Mouse (Mus musculus): Measurements from ENCODE around the gene Gm37240. TPM values are rescaled to one million over a fixed set of nuclear protein-coding genes. Genes with fewer than 3 reads are reported as not detected.

Gene Gm37240
- polyA plus RNA-seq, 1 experiment from 2014 or later, result 13.4 TPM

DNA sequence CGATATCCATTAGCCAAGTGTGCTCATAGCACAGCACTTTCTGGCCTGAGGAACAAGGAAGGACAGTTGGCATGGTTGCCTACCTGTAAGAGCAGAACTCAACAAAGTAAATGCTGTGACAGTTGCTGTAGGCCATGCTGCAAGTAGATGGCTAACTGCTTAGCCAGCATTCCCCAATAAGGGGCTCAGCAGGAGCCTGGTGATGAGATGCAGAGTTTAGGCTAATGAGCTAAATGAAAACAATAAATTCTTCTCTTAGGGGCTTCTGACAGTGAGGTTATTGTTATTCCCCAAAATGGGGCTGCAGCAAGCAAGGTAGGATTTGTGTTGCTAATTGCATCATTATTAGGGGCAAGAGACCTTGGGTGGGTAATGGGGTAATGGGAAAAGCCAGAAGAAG, 283.5 kb downstream of the Gm37240 start:
- no peak overlapping the region for H3K27ac ChIP-seq (replicated peaks; ENCODE audit: low read depth, low read length)
- H3K9me3 ChIP-seq (ENCODE audit: control insufficient read depth, low read length), result no peaks in the 10 kb centered on the region
- H3K27me3 ChIP-seq (replicated peaks; ENCODE audit: control insufficient read depth, insufficient read depth, low read length), result no peaks in the 10 kb centered on the region
- no peak for DNase-seq (ENCODE audit: low spot score)
- H3K4me1 ChIP-seq (ENCODE audit: control insufficient read depth, insufficient read depth, low read length), result no peaks in the 10 kb centered on the region
- H3K9ac ChIP-seq (ENCODE audit: low read depth, low read length), result no peak overlapping the region
- no peak overlapping the region for H3K4me3 ChIP-seq (ENCODE audit: low read depth, low read length)
- WGBS, result 89% methylated on average over 1 of the region's 1 CpGs
- ATAC-seq (ENCODE audit: low read depth), result no peak
- no peak overlapping the region for H3K4me2 ChIP-seq (ENCODE audit: low read depth, low read length)
- peaks cover 3% of the 10 kb centered on the region; the same call in 1 of the 2 replicates for H3K36me3 ChIP-seq (ENCODE audit: control insufficient read depth, insufficient read depth, low read length)

DNA sequence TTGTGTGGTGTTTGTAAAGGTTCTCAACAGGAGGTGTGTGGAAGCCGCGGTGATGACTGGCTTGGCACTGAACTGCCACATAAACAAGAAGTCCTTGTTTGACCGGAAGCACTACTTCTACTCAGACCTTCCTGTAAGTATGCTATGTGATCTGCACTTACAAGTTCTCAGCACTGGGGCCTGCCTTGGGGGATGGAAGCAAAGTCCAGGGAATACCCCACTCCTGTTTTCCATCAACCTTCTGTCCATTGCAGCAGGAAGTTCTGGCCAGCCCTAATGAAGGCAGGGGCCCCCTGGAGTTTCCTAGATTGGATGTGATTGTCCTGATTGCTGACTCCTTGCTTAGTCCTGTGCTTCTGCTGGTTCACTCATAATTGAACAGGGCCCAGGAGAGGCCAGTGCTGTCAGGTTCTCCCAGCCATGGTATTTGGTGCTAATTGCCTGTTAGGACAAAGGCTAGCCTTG, 285.4 kb downstream of the Gm37240 start:
- Histone ChIP-seq H3K9me3 (ENCODE audit: control insufficient read depth, low read length) (no peaks in the 10 kb centered on the region), H3K27me3 (replicated peaks; ENCODE audit: control insufficient read depth, insufficient read depth, low read length) (no peaks in the 10 kb centered on the region), H3K4me2 (ENCODE audit: low read depth, low read length) (no peak overlapping the region), H3K4me1 (ENCODE audit: control insufficient read depth, insufficient read depth, low read length) (no peaks in the 10 kb centered on the region), H3K9ac (ENCODE audit: low read depth, low read length) (no peak overlapping the region), H3K36me3 (ENCODE audit: control insufficient read depth, insufficient read depth, low read length) (peaks cover 1% of the 10 kb centered on the region; the same call in 1 of the 2 replicates), H3K27ac (replicated peaks; ENCODE audit: low read depth, low read length) (no peak overlapping the region), H3K4me3 (ENCODE audit: low read depth, low read length) (no peak overlapping the region)
- peak; percentile 82; the same call in 1 of the 2 replicates for ATAC-seq (ENCODE audit: low read depth)
- WGBS, result 26% methylated on average over 3 of the region's 3 CpGs
- DNase-seq (ENCODE audit: low spot score), result peak; percentile 36

DNA sequence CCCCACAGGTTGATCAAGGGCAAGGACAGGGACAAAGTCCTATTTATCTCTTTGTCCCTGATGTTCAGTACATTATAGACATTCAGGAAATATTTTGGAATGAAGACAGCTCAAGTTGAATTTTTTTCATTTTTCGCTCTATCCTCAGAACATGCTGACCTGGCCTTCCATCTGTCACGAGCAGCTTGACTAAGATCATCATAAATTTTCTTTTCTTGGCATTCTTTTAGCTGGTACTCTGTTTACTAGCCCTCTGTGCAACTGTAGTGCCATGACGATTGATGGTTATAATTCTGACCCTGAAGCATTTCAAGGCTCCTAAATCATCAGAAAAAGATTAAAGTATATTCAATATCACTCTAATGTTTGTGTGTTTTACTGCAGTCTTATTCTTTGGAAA, 287.8 kb downstream of the Gm37240 start:
- H3K9me3 ChIP-seq (ENCODE audit: control insufficient read depth, low read length), result no peaks in the 10 kb centered on the region
- ATAC-seq (ENCODE audit: low read depth) (no peak), DNase-seq (ENCODE audit: low spot score) (no peak)
- no peaks in the 10 kb centered on the region for H3K36me3 ChIP-seq (ENCODE audit: control insufficient read depth, insufficient read depth, low read length)
- no peaks in the 10 kb centered on the region for H3K27me3 ChIP-seq (replicated peaks; ENCODE audit: control insufficient read depth, insufficient read depth, low read length)
- no peak overlapping the region for H3K27ac ChIP-seq (replicated peaks; ENCODE audit: low read depth, low read length)
- H3K4me3 ChIP-seq (ENCODE audit: low read depth, low read length), result no peak overlapping the region
- no peak overlapping the region for H3K9ac ChIP-seq (ENCODE audit: low read depth, low read length)
- no peaks in the 10 kb centered on the region for H3K4me1 ChIP-seq (ENCODE audit: control insufficient read depth, insufficient read depth, low read length)
- 83% methylated on average over 3 of the region's 3 CpGs for WGBS
- no peak overlapping the region for H3K4me2 ChIP-seq (ENCODE audit: low read depth, low read length)

DNA sequence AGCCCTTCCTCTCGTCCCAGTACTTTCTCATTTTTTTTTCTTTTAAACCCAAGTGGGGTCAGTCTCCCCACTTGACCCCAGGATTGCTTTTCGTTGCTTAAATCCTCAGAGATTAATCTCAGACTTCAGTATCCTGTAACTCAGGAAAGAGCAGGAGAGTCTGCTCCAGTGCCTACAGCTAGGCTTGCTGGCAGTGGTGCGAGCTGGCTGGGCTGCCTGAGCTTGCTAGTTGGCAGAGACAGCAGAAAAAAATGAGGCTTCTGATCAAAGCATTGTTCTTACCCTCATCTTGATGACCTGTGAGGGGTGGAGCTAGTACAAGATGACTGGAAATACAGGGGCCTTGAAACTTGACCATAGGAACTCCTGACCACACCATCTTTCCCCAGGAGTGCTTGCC, 292.9 kb downstream of the Gm37240 start:
- Histone ChIP-seq H3K4me2 (ENCODE audit: low read depth, low read length) (no peak overlapping the region), H3K4me1 (ENCODE audit: control insufficient read depth, insufficient read depth, low read length) (no peaks in the 10 kb centered on the region), H3K4me3 (ENCODE audit: low read depth, low read length) (no peak overlapping the region), H3K36me3 (ENCODE audit: control insufficient read depth, insufficient read depth, low read length) (no peaks in the 10 kb centered on the region), H3K27me3 (replicated peaks; ENCODE audit: control insufficient read depth, insufficient read depth, low read length) (no peaks in the 10 kb centered on the region), H3K9me3 (ENCODE audit: control insufficient read depth, low read length) (no peaks in the 10 kb centered on the region), H3K9ac (ENCODE audit: low read depth, low read length) (no peak overlapping the region), H3K27ac (replicated peaks; ENCODE audit: low read depth, low read length) (no peak overlapping the region)
- ATAC-seq (ENCODE audit: low read depth) (no peak), DNase-seq (ENCODE audit: low spot score) (no peak)
- WGBS, result 52% methylated on average over 3 of the region's 3 CpGs

DNA sequence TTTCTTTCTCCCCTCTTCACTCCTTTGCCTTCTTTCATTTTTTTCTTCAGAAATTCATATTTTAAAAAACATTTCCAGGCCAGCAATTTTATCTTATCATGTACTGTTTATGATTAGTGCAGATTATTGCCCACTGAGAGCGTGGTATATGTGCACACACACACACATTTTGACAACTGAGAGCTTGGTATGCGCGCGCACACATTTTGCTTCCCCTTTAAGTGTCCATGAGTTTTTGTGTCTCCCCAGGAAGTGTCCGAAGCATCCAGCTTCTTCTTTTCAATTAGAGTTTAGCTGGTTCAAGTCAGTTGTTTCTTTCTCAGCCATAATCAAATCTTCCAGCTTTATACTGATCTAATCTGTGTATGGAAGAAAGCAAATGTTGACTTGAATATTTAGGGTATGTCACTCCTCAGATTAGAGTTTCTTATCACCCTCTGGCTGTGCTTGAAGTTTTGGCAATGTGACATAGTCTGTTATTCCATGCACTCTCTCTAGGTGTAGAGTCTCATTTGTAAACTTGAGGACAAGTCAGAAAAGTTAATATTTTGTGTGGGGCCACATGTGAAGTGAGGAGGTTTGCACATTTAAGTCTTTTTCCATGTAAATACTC, 294.6 kb downstream of the Gm37240 start:
- WGBS, result 93% methylated on average over 5 of the region's 5 CpGs
- H3K27me3 ChIP-seq (replicated peaks; ENCODE audit: control insufficient read depth, insufficient read depth, low read length), result no peaks in the 10 kb centered on the region
- no peak overlapping the region for H3K4me3 ChIP-seq (ENCODE audit: low read depth, low read length)

DNA sequence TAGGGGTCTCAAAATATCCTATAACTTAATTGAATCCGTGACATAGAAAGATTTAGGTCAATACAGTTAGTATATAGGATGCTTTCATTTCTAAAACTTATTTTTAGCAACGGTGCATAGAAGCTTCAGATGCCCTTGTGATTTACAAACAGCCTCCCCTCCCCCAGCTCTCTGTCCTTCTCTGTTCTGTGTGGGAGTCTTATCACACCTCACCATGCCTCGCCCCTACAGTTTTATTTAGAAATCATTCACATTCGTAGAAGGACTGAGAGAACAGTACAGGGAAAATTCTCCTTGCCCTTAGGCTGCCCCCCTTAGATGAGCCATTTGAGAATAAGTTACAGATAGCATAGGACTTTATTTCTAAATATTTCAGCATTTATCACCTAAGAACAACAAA, 295.3 kb downstream of the Gm37240 start:
- Histone ChIP-seq H3K36me3 (ENCODE audit: control insufficient read depth, insufficient read depth, low read length) (no peaks in the 10 kb centered on the region), H3K27me3 (replicated peaks; ENCODE audit: control insufficient read depth, insufficient read depth, low read length) (no peaks in the 10 kb centered on the region), H3K4me3 (ENCODE audit: low read depth, low read length) (no peak overlapping the region), H3K27ac (replicated peaks; ENCODE audit: low read depth, low read length) (no peak overlapping the region), H3K4me1 (ENCODE audit: control insufficient read depth, insufficient read depth, low read length) (no peaks in the 10 kb centered on the region), H3K4me2 (ENCODE audit: low read depth, low read length) (no peak overlapping the region), H3K9ac (ENCODE audit: low read depth, low read length) (no peak overlapping the region), H3K9me3 (ENCODE audit: control insufficient read depth, low read length) (no peaks in the 10 kb centered on the region)
- 76% methylated on average over 4 of the region's 4 CpGs for WGBS
- no peak for ATAC-seq (ENCODE audit: low read depth)
- DNase-seq (ENCODE audit: low spot score), result no peak

More for the DNA sequence above, 294.6 kb downstream of the Gm37240 start:
- no peak overlapping the region for H3K4me2 ChIP-seq (ENCODE audit: low read depth, low read length)
- no peaks in the 10 kb centered on the region for H3K9me3 ChIP-seq (ENCODE audit: control insufficient read depth, low read length)
- no peaks in the 10 kb centered on the region for H3K36me3 ChIP-seq (ENCODE audit: control insufficient read depth, insufficient read depth, low read length)
- H3K4me1 ChIP-seq (ENCODE audit: control insufficient read depth, insufficient read depth, low read length), result no peaks in the 10 kb centered on the region
- ATAC-seq (ENCODE audit: low read depth), result no peak
- no peak for DNase-seq (ENCODE audit: low spot score)
- no peak overlapping the region for H3K27ac ChIP-seq (replicated peaks; ENCODE audit: low read depth, low read length)
- no peak overlapping the region for H3K9ac ChIP-seq (ENCODE audit: low read depth, low read length)

DNA sequence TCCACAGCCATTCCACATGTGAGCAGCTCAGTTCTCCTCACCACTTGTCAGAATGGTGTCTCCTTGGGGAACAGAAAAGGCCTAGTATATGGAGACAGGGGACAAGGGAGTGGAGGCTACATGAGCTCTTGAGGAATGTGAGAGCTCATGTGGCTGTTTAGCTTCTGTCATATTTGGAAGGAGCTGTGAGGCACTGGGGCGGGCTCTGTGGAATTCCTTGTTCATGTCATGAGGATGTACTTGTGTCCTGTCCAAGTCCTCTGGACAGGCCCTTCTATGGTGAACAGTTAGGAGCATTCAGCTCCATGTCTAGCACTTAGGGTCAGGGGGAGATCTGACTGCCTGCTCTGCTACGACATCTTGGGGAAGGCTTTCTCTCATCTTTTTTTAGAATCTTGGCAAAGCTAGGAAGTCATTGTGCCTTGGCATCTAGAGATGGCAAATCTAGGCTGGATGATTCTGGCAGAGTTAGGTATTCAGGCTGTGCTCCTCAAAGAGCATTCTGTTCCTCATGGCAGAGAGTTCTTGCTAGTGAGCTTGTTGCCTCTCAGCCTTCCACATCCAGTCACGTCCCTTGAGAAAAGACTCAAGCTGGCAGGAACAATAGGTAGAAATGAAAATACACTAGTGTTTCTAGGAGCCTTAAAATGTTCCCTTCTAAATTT, 297.1 kb downstream of the Gm37240 start:
- no peaks in the 10 kb centered on the region for H3K27me3 ChIP-seq (replicated peaks; ENCODE audit: control insufficient read depth, insufficient read depth, low read length)
- 83% methylated on average over 3 of the region's 3 CpGs for WGBS
- no peak overlapping the region for H3K27ac ChIP-seq (replicated peaks; ENCODE audit: low read depth, low read length)
- H3K9ac ChIP-seq (ENCODE audit: low read depth, low read length), result no peak overlapping the region
- no peaks in the 10 kb centered on the region for H3K36me3 ChIP-seq (ENCODE audit: control insufficient read depth, insufficient read depth, low read length)
- no peaks in the 10 kb centered on the region for H3K9me3 ChIP-seq (ENCODE audit: control insufficient read depth, low read length)
- H3K4me1 ChIP-seq (ENCODE audit: control insufficient read depth, insufficient read depth, low read length), result no peaks in the 10 kb centered on the region
- DNase-seq (ENCODE audit: low spot score) (no peak), ATAC-seq (ENCODE audit: low read depth) (no peak)
- H3K4me3 ChIP-seq (ENCODE audit: low read depth, low read length), result no peak overlapping the region
- no peak overlapping the region for H3K4me2 ChIP-seq (ENCODE audit: low read depth, low read length)

DNA sequence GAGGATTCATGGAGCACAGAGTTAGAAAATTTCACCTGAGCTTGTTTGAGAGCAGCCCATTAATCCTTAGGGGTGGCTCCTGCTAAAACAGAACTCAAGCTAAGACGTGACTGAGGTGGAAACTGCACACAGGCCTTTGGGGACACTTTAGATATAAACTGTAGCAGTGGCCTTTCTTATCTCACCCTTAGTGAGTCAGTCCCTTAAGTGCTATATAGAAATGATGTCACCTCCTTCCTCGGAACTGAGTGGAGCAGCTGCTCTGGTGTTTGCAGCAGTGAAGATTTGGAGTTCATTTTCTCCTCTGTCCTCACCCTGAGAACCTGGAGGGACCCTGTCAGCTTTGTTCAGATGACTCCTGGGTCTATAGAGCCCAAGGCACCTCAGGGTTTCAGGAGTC, 298.6 kb downstream of the Gm37240 start:
- Histone ChIP-seq H3K4me1 (ENCODE audit: control insufficient read depth, insufficient read depth, low read length) (no peaks in the 10 kb centered on the region), H3K4me2 (ENCODE audit: low read depth, low read length) (no peak overlapping the region), H3K4me3 (ENCODE audit: low read depth, low read length) (no peak overlapping the region), H3K9ac (ENCODE audit: low read depth, low read length) (no peak overlapping the region), H3K36me3 (ENCODE audit: control insufficient read depth, insufficient read depth, low read length) (no peaks in the 10 kb centered on the region), H3K9me3 (ENCODE audit: control insufficient read depth, low read length) (no peaks in the 10 kb centered on the region), H3K27ac (replicated peaks; ENCODE audit: low read depth, low read length) (no peak overlapping the region), H3K27me3 (replicated peaks; ENCODE audit: control insufficient read depth, insufficient read depth, low read length) (no peaks in the 10 kb centered on the region)
- 66% methylated on average over 2 of the region's 2 CpGs for WGBS
- DNase-seq (ENCODE audit: low spot score) (no peak), ATAC-seq (ENCODE audit: low read depth) (no peak)

DNA sequence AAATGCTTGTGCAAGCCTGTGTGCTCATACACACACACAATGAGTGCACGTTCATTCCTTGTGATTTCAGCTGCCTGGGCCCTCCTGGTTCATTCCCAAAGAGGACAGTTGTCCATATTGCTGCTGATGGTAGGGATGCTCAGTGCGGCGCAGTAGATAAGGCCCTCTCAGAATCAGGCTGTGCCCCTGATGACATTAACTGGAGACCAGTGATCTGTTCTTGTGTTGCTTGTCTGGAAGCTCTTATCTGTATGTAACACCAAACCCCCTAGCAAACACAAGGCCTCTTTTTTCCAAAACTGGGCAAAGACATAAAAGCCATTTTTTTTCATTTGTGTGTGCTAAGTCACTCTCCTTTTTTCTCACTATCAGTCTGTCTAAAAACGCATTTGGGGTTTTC, 302.4 kb downstream of the Gm37240 start:
- DNase-seq (ENCODE audit: low spot score) (no peak), ATAC-seq (ENCODE audit: low read depth) (no peak)
- no peaks in the 10 kb centered on the region for H3K9me3 ChIP-seq (ENCODE audit: control insufficient read depth, low read length)
- H3K27me3 ChIP-seq (replicated peaks; ENCODE audit: control insufficient read depth, insufficient read depth, low read length), result no peaks in the 10 kb centered on the region
- H3K4me3 ChIP-seq (ENCODE audit: low read depth, low read length), result no peak overlapping the region
- 92% methylated on average over 4 of the region's 4 CpGs for WGBS
- no peaks in the 10 kb centered on the region for H3K4me1 ChIP-seq (ENCODE audit: control insufficient read depth, insufficient read depth, low read length)
- H3K9ac ChIP-seq (ENCODE audit: low read depth, low read length), result no peak overlapping the region
- H3K4me2 ChIP-seq (ENCODE audit: low read depth, low read length), result no peak overlapping the region
- H3K27ac ChIP-seq (replicated peaks; ENCODE audit: low read depth, low read length), result no peak overlapping the region
- H3K36me3 ChIP-seq (ENCODE audit: control insufficient read depth, insufficient read depth, low read length), result no peaks in the 10 kb centered on the region
